Mouse (Mus musculus) MEL (cell line): Measurements from ENCODE around the gene Wdr20rt.

ENCODE experiments used
- CTCF ChIP-seq, 3 experiments: IDR thresholded peaks in 2 of 3; conservative IDR thresholded peaks in 1 of 3; 2 replicates each; pipeline ENCODE4 v1.5.1; 2011 to 2012; ENCODE audit warnings: low read length in 3 of 3, low read depth in 2 of 3, mild to moderate bottlenecking in 2 of 3, improper control_type of control experiment in 1 of 3, inconsistent platforms in 1 of 3, mixed read lengths in 1 of 3, moderate library complexity in 1 of 3; ENCODE audit not compliant: control insufficient read depth in 1 of 3, insufficient read depth in 1 of 3, poor library complexity in 1 of 3, severe bottlenecking in 1 of 3
- E2F4 ChIP-seq: IDR thresholded peaks from 2 replicates; pipeline ENCODE4 v1.6.1; 2011; ENCODE audit warnings: low read depth, low read length, improper control_type of control experiment, borderline replicate concordance
- ETS1 ChIP-seq: IDR thresholded peaks from 2 replicates; pipeline ENCODE4 v1.6.1; 2012; ENCODE audit warnings: low read depth, mild to moderate bottlenecking, inconsistent platforms, low read length, improper control_type of control experiment, moderate library complexity
- GATA1 ChIP-seq: IDR thresholded peaks from 2 replicates; pipeline ENCODE4 v1.6.1; 2011; ENCODE audit warnings: low read depth, low read length, improper control_type of control experiment
- KAT2A ChIP-seq: conservative IDR thresholded peaks from 2 replicates; pipeline ENCODE4 v1.6.1; 2012; ENCODE audit warnings: low read depth, low read length, improper control_type of control experiment, inconsistent platforms
- POLR2AphosphoS2 ChIP-seq: IDR thresholded peaks from 2 replicates; pipeline ENCODE4 v1.6.1; 2011; ENCODE audit warnings: low read length, improper control_type of control experiment
- SMC3 ChIP-seq: IDR thresholded peaks from 2 replicates; pipeline ENCODE4 v1.6.1; 2011; ENCODE audit warnings: low read depth, low read length, improper control_type of control experiment
- TAL1 ChIP-seq: IDR thresholded peaks from 2 replicates; pipeline ENCODE4 v1.6.1; 2012; ENCODE audit warnings: mild to moderate bottlenecking, inconsistent platforms, low read length, moderate library complexity, mixed read lengths
- TCF12 ChIP-seq: IDR thresholded peaks from 2 replicates; pipeline ENCODE4 v1.6.1; 2014; ENCODE audit warnings: low read depth, mild to moderate bottlenecking, inconsistent platforms, low read length, improper control_type of control experiment, moderate library complexity
- UBTF ChIP-seq: IDR thresholded peaks from 2 replicates; pipeline ENCODE4 v1.6.1; 2012; ENCODE audit warnings: low read depth, mild to moderate bottlenecking, inconsistent platforms, low read length, improper control_type of control experiment, moderate library complexity, borderline replicate concordance; ENCODE audit not compliant: insufficient read depth
- USF1 ChIP-seq: IDR thresholded peaks from 2 replicates; pipeline ENCODE4 v1.6.1; 2014; ENCODE audit warnings: low read depth, mild to moderate bottlenecking, inconsistent platforms, low read length, improper control_type of control experiment, moderate library complexity
- ZC3H11A ChIP-seq: IDR thresholded peaks from 2 replicates; pipeline ENCODE4 v1.6.1; 2012; ENCODE audit warnings: low read depth, mild to moderate bottlenecking, inconsistent platforms, low read length, improper control_type of control experiment

- no peak for TF ChIP-seq E2F4
- TF ChIP-seq ZC3H11A = no peak
- TF ChIP-seq CTCF (IDR thresholded peaks at IDR 0.05 in 2 of 3, conservative IDR thresholded peaks at IDR 0.05 in 1 of 3; ENCODE audit: control insufficient read depth in 1 of 3, insufficient read depth in 1 of 3, low read depth in 2 of 3, low read length in 3 of 3, poor library complexity in 1 of 3, severe bottlenecking in 1 of 3) = no peak
- no peak for TF ChIP-seq ETS1
- TF ChIP-seq KAT2A = no peak
- TF ChIP-seq TCF12 = no peak
- no peak for TF ChIP-seq USF1
- no peak for TF ChIP-seq SMC3
- TF ChIP-seq TAL1 = no peak
- no peak for TF ChIP-seq POLR2AphosphoS2
- no peak for TF ChIP-seq UBTF
- no peak for TF ChIP-seq GATA1
These were observed 3.3 kb downstream of the Wdr20rt start for GRCm38 (mm10) chr12:65228628-65229027.
